Mouse (Mus musculus) adrenal gland, postnatal 4 days (tissue): ENCODE measurements around the gene Hacl1. TPM values are rescaled to one million over a fixed set of nuclear protein-coding genes. Genes with fewer than 3 reads are reported as not detected.
"Not testable (repeated sequence)": the region's sequence is repeated elsewhere in the genome, so short reads cannot be mapped to it uniquely, and the experiment has no call there.

Experiments used
- DNase-seq, 2 experiments: peaks; one replicate each; pipeline ENCODE4 v3.0.0; 2021 to 2022; ENCODE audit warnings: low spot score in 2 of 2, mixed read lengths in 2 of 2
- total RNA-seq, 2 experiments: library from RNA; stranded (reverse); gene quantifications; 2 replicates each; pipeline ENCODE4 v1.2.3; 2021

The Hacl1 gene
- total RNA-seq, 2 experiments from 2014 or later: 75.9 to 86.7 TPM

GRCm38 (mm10) chr14:31641506-31642155, 545 bp upstream of the Hacl1 start:
- no peak for DNase-seq

- no peak for DNase-seq
Measured at GRCm38 (mm10) chr14:31640346-31640889, 668 bp downstream of the Hacl1 start, which contains the start of gene Gm49387. Gene Gm49387, minus strand, starts transcription at chr14:31640878.

- no peak for DNase-seq
Measured at GRCm38 (mm10) chr14:31630677-31631076, 10.4 kb downstream of the Hacl1 start.

- DNase-seq: no peak
Measured at GRCm38 (mm10) chr14:31622748-31623147, 18.3 kb downstream of the Hacl1 start.

- DNase-seq: no peak
Measured at GRCm38 (mm10) chr14:31620591-31621223, 20.4 kb downstream of the Hacl1 start.

GRCm38 (mm10) chr14:31617997-31618396, 23.1 kb downstream of the Hacl1 start:
- DNase-seq: no peak

- no peak for DNase-seq
Measured at GRCm38 (mm10) chr14:31617204-31617603, 23.9 kb downstream of the Hacl1 start.

GRCm38 (mm10) chr14:31613671-31614070, 27.4 kb downstream of the Hacl1 start:
- DNase-seq: no peak

- no peak for DNase-seq
Measured at GRCm38 (mm10) chr14:31611986-31612385, 29.1 kb downstream of the Hacl1 start.

- DNase-seq: no peak
Measured at GRCm38 (mm10) chr14:31605514-31605913, 35.6 kb downstream of the Hacl1 start.

GRCm38 (mm10) chr14:31604916-31605315, 36.2 kb downstream of the Hacl1 start:
- no peak for DNase-seq

- DNase-seq: not testable (repeated sequence)
Measured at GRCm38 (mm10) chr14:31602616-31602979, 38.5 kb downstream of the Hacl1 start.

- DNase-seq: no peak
Measured at GRCm38 (mm10) chr14:31601908-31602615, 39.0 kb downstream of the Hacl1 start.

GRCm38 (mm10) chr14:31597446-31597845, 43.6 kb downstream of the Hacl1 start:
- DNase-seq: no peak

- no peak for DNase-seq
Measured at GRCm38 (mm10) chr14:31596408-31596807, 44.7 kb downstream of the Hacl1 start.

- no peak for DNase-seq
Measured at GRCm38 (mm10) chr14:31594693-31595092, 46.4 kb downstream of the Hacl1 start.

- no peak for DNase-seq
Measured at GRCm38 (mm10) chr14:31593036-31593435, 48.0 kb downstream of the Hacl1 start.

GRCm38 (mm10) chr14:31591243-31591642, 49.8 kb downstream of the Hacl1 start, which contains the start of gene Colq:
Gene Colq, minus strand, starts transcription at chr14:31591343.
- no peak for DNase-seq

GRCm38 (mm10) chr14:31586451-31586850, 54.6 kb downstream of the Hacl1 start:
- DNase-seq: no peak

- no peak for DNase-seq
Measured at GRCm38 (mm10) chr14:31583082-31583481, 58.0 kb downstream of the Hacl1 start.

- no peak for DNase-seq
Measured at GRCm38 (mm10) chr14:31577966-31578735, 62.9 kb downstream of the Hacl1 start.
